ENCODE assay signal across 8 mouse cellular contexts in the genomic region with DNA sequence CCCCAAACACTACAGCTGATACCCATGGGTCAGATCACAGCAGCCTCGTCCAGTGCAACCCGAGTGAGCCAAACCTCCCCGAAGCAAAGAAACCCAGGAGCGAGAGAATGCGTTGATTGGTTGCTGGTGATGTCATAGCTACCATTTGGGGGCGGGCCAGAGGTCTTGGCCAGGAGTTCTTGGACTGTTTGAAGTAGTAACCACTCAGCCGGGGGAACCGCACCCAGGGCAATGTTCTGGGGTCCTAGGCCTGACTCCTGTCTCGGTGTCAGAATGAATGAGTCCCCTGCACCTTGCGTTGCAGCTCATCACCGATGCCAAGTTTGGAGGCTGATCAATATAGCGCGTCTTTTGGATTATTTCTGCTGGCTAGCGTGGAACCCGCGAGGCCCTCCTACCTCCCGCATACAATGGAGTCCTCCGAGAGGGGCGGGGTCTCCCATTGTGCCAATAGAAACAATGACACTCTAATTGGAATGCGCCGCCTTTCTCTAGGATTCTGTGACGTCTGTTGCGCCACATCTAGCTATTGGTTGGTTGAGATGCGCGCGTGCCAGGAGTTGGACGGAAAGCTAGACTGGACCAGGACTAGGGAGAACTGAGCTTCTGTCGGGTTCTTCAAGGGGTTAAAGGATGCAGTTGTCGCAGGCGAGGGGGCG. TPM values are rescaled to one million over a fixed set of nuclear protein-coding genes. Genes with fewer than 3 reads are reported as not detected.
DNase-seq lines count a peak whose midpoint lies in the region; ATAC-seq and TF ChIP-seq lines count a peak whose summit lies in the region.

No protein-coding gene starts in this region.

- DNase-seq in WW6 (ENCODE audit: low read depth, low spot score) = peak; percentile 93
- peak; percentile 99 for DNase-seq in cerebellum, postnatal 10 days
- DNase-seq in frontal cortex, postnatal 14 days (ENCODE audit: low spot score in 2 of 2) = peak; percentile 80 to 89
- peak; percentile 82 for DNase-seq in left cerebral cortex, adult 2 months (ENCODE audit: extremely low spot score in 1 of 2, low spot score in 2 of 2)
- peak; percentile 93 for DNase-seq in right cerebral cortex, adult 18-20 months
- DNase-seq in gastrocnemius, postnatal 36 days = no peak
- no peak for DNase-seq in urinary bladder, adult 2 months (ENCODE audit: low spot score)

- no peak for ATAC-seq in activated CD4-positive, CD25-positive, alpha-beta regulatory T cell, adult 4 months

- H3K27ac ChIP-seq in left cerebral cortex, adult 2 months = peak overlapping the region; percentile 82

- H3K4me3 ChIP-seq in left cerebral cortex, adult 2 months = peak overlapping the region; percentile 62

- no peak for TF ChIP-seq CTCF in left cerebral cortex, adult 2 months (IDR thresholded peaks at IDR 0.05)

- intact Hi-C loops in left cerebral cortex, adult 2 months (cut with DNase I) = no loop called here
- intact Hi-C loops in gastrocnemius, postnatal 36 days (cut with DNase I) = no loop called here

RNA-seq across cellular contexts. Expression of gene Celsr3, which starts 1.2 kb away (rescaled TPM):
- 10 to 100 TPM; 65.1 to 75.0 TPM for total RNA-seq in left cerebral cortex, adult 2 months (2021)
- total RNA-seq in gastrocnemius, postnatal 36 days (2021) = not detected
- polyA plus RNA-seq in urinary bladder, adult 2 months (2012; rRNA removed) = 0.19 and 0.23 TPM in 2 replicates
- not detected for polyA plus RNA-seq in activated CD4-positive, CD25-positive, alpha-beta regulatory T cell, adult 4 months (2017; shearing (Covaris generic))

RNA-seq across cellular contexts. Expression of gene Nckipsd, which starts 16.7 kb away (rescaled TPM):
- 10 to 100 TPM; 64.7 to 68.0 TPM for total RNA-seq in left cerebral cortex, adult 2 months (2021)
- 1 to 10 TPM; 2.8 to 3.2 TPM for total RNA-seq in gastrocnemius, postnatal 36 days (2021)
- 10.2 and 11.7 TPM in 2 replicates for polyA plus RNA-seq in urinary bladder, adult 2 months (2012; rRNA removed)
- 1 to 10 TPM; 3.9 to 7.3 TPM for polyA plus RNA-seq in activated CD4-positive, CD25-positive, alpha-beta regulatory T cell, adult 4 months (2017; shearing (Covaris generic))

RNA-seq across cellular contexts. Expression of gene Slc26a6, which starts 28.2 kb away (rescaled TPM):
- total RNA-seq in left cerebral cortex, adult 2 months (2021) = 10 to 100 TPM; 17.1 to 17.8 TPM
- total RNA-seq in gastrocnemius, postnatal 36 days (2021) = 10 to 100 TPM; 16.5 to 19.3 TPM
- polyA plus RNA-seq in urinary bladder, adult 2 months (2012; rRNA removed) = 9.7 and 9.8 TPM in 2 replicates
- 1 to 10 TPM; 6.0 to 9.3 TPM for polyA plus RNA-seq in activated CD4-positive, CD25-positive, alpha-beta regulatory T cell, adult 4 months (2017; shearing (Covaris generic))

RNA-seq across cellular contexts. Expression of gene Ip6k2, which starts 41.3 kb away (rescaled TPM):
- 100 to 1,000 TPM; 143 to 164 TPM for total RNA-seq in left cerebral cortex, adult 2 months (2021)
- 10 to 100 TPM in 1 of 2 experiments, 1 to 10 TPM in 1; 9.9 to 14.5 TPM for total RNA-seq in gastrocnemius, postnatal 36 days (2021)
- polyA plus RNA-seq in urinary bladder, adult 2 months (2012; rRNA removed) = 77.3 and 97.8 TPM in 2 replicates
- 10 to 100 TPM; 13.2 to 15.8 TPM for polyA plus RNA-seq in activated CD4-positive, CD25-positive, alpha-beta regulatory T cell, adult 4 months (2017; shearing (Covaris generic))

Comparison
In these comparisons a context has a peak if more than half of its experiments do, and no peak if none do; other contexts are left out.
1. DNase-seq: peak in WW6 (single experiment), cerebellum, postnatal 10 days (2 of 2), frontal cortex, postnatal 14 days (2 of 2), left cerebral cortex, adult 2 months (2 of 2) and right cerebral cortex, adult 18-20 months (single experiment); none in gastrocnemius, postnatal 36 days (0 of 2) and urinary bladder, adult 2 months (single experiment).
2. RNA of gene Celsr3, which starts 1.2 kb away (total RNA-seq): 65.1 to 75.0 TPM in left cerebral cortex, adult 2 months; not detected in gastrocnemius, postnatal 36 days; every median in the first group is over 10 times any median in the second.
3. RNA of gene Nckipsd, which starts 16.7 kb away (total RNA-seq): 64.7 to 68.0 TPM in left cerebral cortex, adult 2 months; 2.8 to 3.2 TPM in gastrocnemius, postnatal 36 days; every median in the first group is over 10 times any median in the second.